Mouse (Mus musculus): Measurements from ENCODE around the gene Prss38. TPM values are rescaled to one million over a fixed set of nuclear protein-coding genes. Genes with fewer than 3 reads are reported as not detected.

Gene Prss38
- polyA plus RNA-seq, 1 experiment from 2014 or later, result not detected

DNA sequence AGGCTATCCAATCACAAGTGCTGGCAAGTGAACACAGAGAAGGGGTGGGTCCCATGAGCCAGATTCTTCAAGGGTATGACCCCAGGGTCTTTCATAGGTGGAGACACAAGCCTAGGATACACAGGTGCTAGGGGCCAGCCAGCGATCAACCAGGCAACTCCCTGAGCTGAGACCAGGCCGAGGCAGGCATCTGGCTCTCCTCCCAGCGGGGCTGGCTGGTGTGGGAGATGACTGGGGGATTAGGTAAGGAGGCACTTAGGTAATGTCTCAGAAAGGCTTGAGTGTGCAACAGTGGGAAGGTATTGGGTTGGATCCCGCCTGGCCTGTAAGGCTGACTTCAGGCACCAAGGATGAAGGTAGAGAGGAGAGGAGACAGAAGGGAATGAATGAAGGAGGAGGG, 40.3 kb downstream of the Prss38 start:
- peaks cover 40% of the 10 kb centered on the region for H3K27me3 ChIP-seq (ENCODE audit: insufficient read depth, poor library complexity, severe bottlenecking)
- peaks cover 45% of the 10 kb centered on the region for H3K4me1 ChIP-seq
- H3K36me3 ChIP-seq, result no peaks in the 10 kb centered on the region
- DNase-seq (ENCODE audit: low spot score), result no peak
- H3K9me3 ChIP-seq, result no peaks in the 10 kb centered on the region
- H3K27ac ChIP-seq, result no peak overlapping the region
- WGBS, result 73% methylated on average over 4 of the region's 4 CpGs
- H3K4me3 ChIP-seq, result no peak overlapping the region

DNA sequence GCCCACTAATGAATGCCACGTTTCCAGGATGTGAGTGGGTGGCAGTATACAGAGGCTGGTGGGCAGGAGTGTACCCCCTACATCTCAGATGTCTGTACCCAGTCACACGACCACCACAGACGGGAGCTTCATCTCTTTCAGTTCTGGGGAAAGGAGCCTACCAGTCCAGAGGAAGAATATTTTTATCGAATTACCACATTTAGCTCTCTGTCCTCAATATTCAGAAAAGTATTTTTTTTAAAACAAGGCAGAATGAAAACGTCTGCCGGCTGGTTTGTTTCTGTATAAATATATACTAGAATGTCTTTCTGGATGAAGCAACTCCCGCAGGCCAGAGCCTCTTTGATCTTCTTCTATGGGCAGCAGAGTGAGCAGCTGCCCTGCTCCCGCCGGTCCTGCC, 42.5 kb downstream of the Prss38 start:
- peaks cover 58% of the 10 kb centered on the region for H3K27me3 ChIP-seq (ENCODE audit: insufficient read depth, poor library complexity, severe bottlenecking)

GRCm38 (mm10) chr11:59331167-59331869, 44.1 kb downstream of the Prss38 start:
- peaks cover 68% of the 10 kb centered on the region for H3K27me3 ChIP-seq (ENCODE audit: insufficient read depth, poor library complexity, severe bottlenecking)
- 74% methylated on average over 16 of the region's 16 CpGs for WGBS
- H3K9me3 ChIP-seq, result no peaks in the 10 kb centered on the region
- H3K27ac ChIP-seq, result no peak overlapping the region
- no peak for DNase-seq (ENCODE audit: low spot score)
- no peaks in the 10 kb centered on the region for H3K36me3 ChIP-seq
- no peak overlapping the region for H3K4me3 ChIP-seq
- H3K4me1 ChIP-seq, result peaks cover 41% of the 10 kb centered on the region

More for the DNA sequence above, 42.5 kb downstream of the Prss38 start:
- Histone ChIP-seq H3K27ac (no peak overlapping the region), H3K4me3 (no peak overlapping the region), H3K9me3 (no peaks in the 10 kb centered on the region), H3K4me1 (peaks cover 55% of the 10 kb centered on the region), H3K36me3 (no peaks in the 10 kb centered on the region)
- DNase-seq (ENCODE audit: low spot score), result no peak
- 63% methylated on average over 9 of the region's 9 CpGs for WGBS

- no peak overlapping the region for H3K4me3 ChIP-seq
- H3K9me3 ChIP-seq, result no peaks in the 10 kb centered on the region
- peaks cover 63% of the 10 kb centered on the region for H3K27me3 ChIP-seq (ENCODE audit: insufficient read depth, poor library complexity, severe bottlenecking)
- no peak for DNase-seq (ENCODE audit: low spot score)
- H3K4me1 ChIP-seq, result peaks cover 33% of the 10 kb centered on the region
- 39% methylated on average over 5 of the region's 5 CpGs for whole genome bisulfite sequencing
- no peak overlapping the region for H3K27ac ChIP-seq
- H3K36me3 ChIP-seq, result no peaks in the 10 kb centered on the region
Observed at GRCm38 (mm10) chr11:59330560-59330959, 44.9 kb downstream of the Prss38 start.

GRCm38 (mm10) chr11:59329616-59330015, 45.8 kb downstream of the Prss38 start:
- Histone ChIP-seq H3K4me3 (no peak overlapping the region), H3K36me3 (no peaks in the 10 kb centered on the region), H3K9me3 (no peaks in the 10 kb centered on the region), H3K4me1 (peaks cover 30% of the 10 kb centered on the region), H3K27me3 (ENCODE audit: insufficient read depth, poor library complexity, severe bottlenecking) (peaks cover 61% of the 10 kb centered on the region), H3K27ac (no peak overlapping the region; the same call in 1 of the 2 replicates)
- WGBS, result 28% methylated on average over 6 of the region's 6 CpGs
- DNase-seq (ENCODE audit: low spot score), result no peak

DNA sequence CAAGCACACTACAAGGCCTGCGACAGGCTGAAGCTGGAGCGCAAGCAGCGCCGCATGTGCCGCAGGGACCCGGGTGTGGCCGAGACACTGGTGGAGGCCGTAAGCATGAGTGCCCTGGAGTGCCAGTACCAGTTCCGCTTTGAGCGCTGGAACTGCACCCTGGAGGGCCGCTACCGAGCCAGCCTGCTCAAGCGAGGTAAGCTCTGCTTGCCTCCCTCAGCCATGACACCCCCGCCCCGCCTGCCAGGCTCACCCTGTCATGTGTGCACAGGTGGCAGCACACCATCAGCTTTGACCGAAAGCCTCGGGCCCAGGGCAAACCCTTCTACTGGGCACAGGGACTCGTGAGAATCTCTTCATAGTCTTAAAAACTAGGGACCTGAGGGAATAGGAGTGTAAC, 47.8 kb downstream of the Prss38 start:
- Histone ChIP-seq H3K27me3 (ENCODE audit: insufficient read depth, poor library complexity, severe bottlenecking) (peaks cover 47% of the 10 kb centered on the region), H3K4me1 (peaks cover 23% of the 10 kb centered on the region), H3K9me3 (no peaks in the 10 kb centered on the region), H3K27ac (no peak overlapping the region), H3K36me3 (no peaks in the 10 kb centered on the region), H3K4me3 (no peak overlapping the region)
- 77% methylated on average over 18 of the region's 18 CpGs for WGBS
- DNase-seq (ENCODE audit: low spot score), result no peak

DNA sequence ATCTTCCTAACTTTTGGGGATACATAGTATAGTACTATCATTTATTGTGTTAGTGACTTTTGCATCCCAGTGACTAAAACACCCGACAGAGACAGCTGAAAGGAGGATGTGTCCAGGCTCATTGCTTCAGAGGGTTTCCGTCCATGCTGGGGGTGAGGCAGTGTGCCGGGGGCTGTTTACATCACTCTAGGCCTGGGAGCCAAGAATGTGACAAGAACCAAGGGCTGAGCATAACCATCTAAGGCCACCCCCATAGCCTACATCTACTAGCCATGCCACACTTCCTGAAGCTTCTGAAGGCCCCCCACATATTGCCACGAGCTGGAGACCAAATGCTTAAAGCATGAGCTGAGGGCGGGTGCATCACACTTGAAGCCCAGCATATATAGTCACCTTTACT, 50.7 kb downstream of the Prss38 start:
- H3K27me3 ChIP-seq (ENCODE audit: insufficient read depth, poor library complexity, severe bottlenecking), result peaks cover 25% of the 10 kb centered on the region
- no peak for DNase-seq (ENCODE audit: low spot score)

GRCm38 (mm10) chr11:59322988-59323387, 52.5 kb downstream of the Prss38 start:
- H3K4me1 ChIP-seq, result no peaks in the 10 kb centered on the region
- no peak overlapping the region for H3K27ac ChIP-seq
- 79% methylated on average over 3 of the region's 3 CpGs for WGBS
- peaks cover 17% of the 10 kb centered on the region for H3K27me3 ChIP-seq (ENCODE audit: insufficient read depth, poor library complexity, severe bottlenecking)
- no peaks in the 10 kb centered on the region for H3K9me3 ChIP-seq
- no peaks in the 10 kb centered on the region for H3K36me3 ChIP-seq
- DNase-seq (ENCODE audit: low spot score), result no peak
- no peak overlapping the region for H3K4me3 ChIP-seq

More for the DNA sequence above, 50.7 kb downstream of the Prss38 start:
- no peaks in the 10 kb centered on the region for H3K36me3 ChIP-seq
- no peak overlapping the region for H3K27ac ChIP-seq
- peaks cover 10% of the 10 kb centered on the region for H3K4me1 ChIP-seq
- no peak overlapping the region for H3K4me3 ChIP-seq
- H3K9me3 ChIP-seq, result no peaks in the 10 kb centered on the region
- WGBS, result 67% methylated on average over 5 of the region's 5 CpGs

Small RNA genes lying within 50 kb of the gene (microRNA-seq; reads per million reads assigned to microRNA genes)
- not detected for gene Gm24756

Other genes with a start within 250 kb of the Prss38 start
- gene Obscn, start 239.3 kb downstream of the Prss38 start, polyA plus RNA-seq (2016; fragmentation: Nextera tagmentation; extraction: Ambion mirVana), result 20.6 and 36.7 TPM in 2 replicates
- 7.8 and 9.2 TPM in 2 replicates for gene Iba57, start 211.9 kb downstream of the Prss38 start, polyA plus RNA-seq (2016; fragmentation: Nextera tagmentation; extraction: Ambion mirVana)
- gene Gjc2, start 192.4 kb downstream of the Prss38 start, polyA plus RNA-seq (2016; fragmentation: Nextera tagmentation; extraction: Ambion mirVana), result not detected in 2 replicates
- 127 and 152 TPM in 2 replicates for gene Guk1, start 183.4 kb downstream of the Prss38 start, polyA plus RNA-seq (2016; fragmentation: Nextera tagmentation; extraction: Ambion mirVana)
- 122 and 123 TPM in 2 replicates for gene Mrpl55, start 173.2 kb downstream of the Prss38 start, polyA plus RNA-seq (2016; fragmentation: Nextera tagmentation; extraction: Ambion mirVana)
- 28.7 and 30.9 TPM in 2 replicates for gene 2310033P09Rik, start 167.3 kb downstream of the Prss38 start, polyA plus RNA-seq (2016; fragmentation: Nextera tagmentation; extraction: Ambion mirVana)
- gene Arf1, start 147.4 kb downstream of the Prss38 start, polyA plus RNA-seq (2016; fragmentation: Nextera tagmentation; extraction: Ambion mirVana), result 702 and 707 TPM in 2 replicates
- gene Wnt3a, start 84.9 kb downstream of the Prss38 start, polyA plus RNA-seq (2016; fragmentation: Nextera tagmentation; extraction: Ambion mirVana), result 0.08 TPM in 1 of 2 replicates, not detected in the other
- 3.8 and 4.1 TPM in 2 replicates for gene Wnt9a, start 68.7 kb downstream of the Prss38 start, polyA plus RNA-seq (2016; fragmentation: Nextera tagmentation; extraction: Ambion mirVana)
- 14.5 and 15.3 TPM in 2 replicates for gene Jmjd4, start 74.4 kb upstream of the Prss38 start, polyA plus RNA-seq (2016; fragmentation: Nextera tagmentation; extraction: Ambion mirVana)
- gene Snap47, start 75.5 kb upstream of the Prss38 start, polyA plus RNA-seq (2016; fragmentation: Nextera tagmentation; extraction: Ambion mirVana), result 120 and 123 TPM in 2 replicates
- gene Zfp867, start 96.8 kb upstream of the Prss38 start, polyA plus RNA-seq (2016; fragmentation: Nextera tagmentation; extraction: Ambion mirVana), result 5.2 and 5.9 TPM in 2 replicates
- 19.9 and 22.9 TPM in 2 replicates for gene Zkscan17, start 151.1 kb upstream of the Prss38 start, polyA plus RNA-seq (2016; fragmentation: Nextera tagmentation; extraction: Ambion mirVana)
- 0.40 TPM in 1 of 2 replicates, not detected in the other for gene Nlrp3, start 165.9 kb upstream of the Prss38 start, polyA plus RNA-seq (2016; fragmentation: Nextera tagmentation; extraction: Ambion mirVana)
- gene Olfr222, start 200.6 kb upstream of the Prss38 start, polyA plus RNA-seq (2016; fragmentation: Nextera tagmentation; extraction: Ambion mirVana), result not detected in 2 replicates
- gene Olfr223, start 217.6 kb upstream of the Prss38 start, polyA plus RNA-seq (2016; fragmentation: Nextera tagmentation; extraction: Ambion mirVana), result not detected in 2 replicates

Measured in heart, embryonic 10.5 days (tissue).